Mouse (Mus musculus): ENCODE measurements around the gene Ttc37. TPM values are rescaled to one million over a fixed set of nuclear protein-coding genes. Genes with fewer than 3 reads are reported as not detected.

Gene Ttc37
- total and polyA plus RNA-seq, 3 experiments: 16.8 to 116 (median 20.3) TPM

- Histone ChIP-seq H3K9ac (ENCODE audit: control insufficient read depth, low read depth, low read length, poor library complexity, severe bottlenecking) (no peak overlapping the region), H3K9me3 (replicated peaks; ENCODE audit: insufficient read depth, low read length) (no peaks in the 10 kb centered on the region), H3K4me3 (ENCODE audit: control insufficient read depth in 1 of 2, insufficient read depth in 1 of 2, low read depth in 2 of 2, low read length in 2 of 2) (peak overlapping the region in 1 of 2 experiments; percentile 30; a peak in 1 of 4 replicates), H3K36me3 (ENCODE audit: control insufficient read depth in 1 of 2, insufficient read depth in 2 of 2, low read length in 2 of 2) (peaks cover 0 to 9% of the 10 kb centered on the region in 2 experiments; a peak in 2 of 4 replicates), H3K27me3 (ENCODE audit: control insufficient read depth in 1 of 2, insufficient read depth in 2 of 2, low read length in 2 of 2) (no peaks in the 10 kb centered on the region), H3K4me1 (ENCODE audit: control insufficient read depth in 1 of 2, insufficient read depth in 2 of 2, low read length in 2 of 2) (peaks cover 3 to 10% of the 10 kb centered on the region in 2 experiments; a peak in 3 of 4 replicates), H3K79me2 (ENCODE audit: control insufficient read depth, insufficient read depth, low read length, poor library complexity) (no peaks in the 10 kb centered on the region), H3K27ac (ENCODE audit: control insufficient read depth, low read depth, low read length) (no peak overlapping the region)
- TF ChIP-seq ZNF384 (IDR thresholded peaks at IDR 0.05; ENCODE audit: low read depth, low read length) (no peak), RCOR1 (IDR thresholded peaks at IDR 0.05; ENCODE audit: low read depth, low read length) (no peak), CHD2 (IDR thresholded peaks at IDR 0.05; ENCODE audit: low read length) (no peak), MAFK (IDR thresholded peaks at IDR 0.05; ENCODE audit: borderline replicate concordance, low read depth, low read length) (no peak), SIN3A (IDR thresholded peaks at IDR 0.05; ENCODE audit: low read length) (no peak), E2F4 (IDR thresholded peaks at IDR 0.05; ENCODE audit: borderline replicate concordance, low read depth, low read length) (no peak), BHLHE40 (IDR thresholded peaks at IDR 0.05; ENCODE audit: borderline replicate concordance, low read depth, low read length) (no peak), JUND (IDR thresholded peaks at IDR 0.05; ENCODE audit: low read depth, low read length) (no peak), KAT2A (conservative IDR thresholded peaks at IDR 0.05; ENCODE audit: low read depth, low read length) (no peak), USF1 (IDR thresholded peaks at IDR 0.05; ENCODE audit: low read depth, low read length) (no peak), MXI1 (IDR thresholded peaks at IDR 0.05; ENCODE audit: low read depth, low read length) (no peak), POLR2AphosphoS5 (IDR thresholded peaks at IDR 0.05; ENCODE audit: borderline replicate concordance, low read depth, low read length) (no peak), CHD1 (IDR thresholded peaks at IDR 0.05; ENCODE audit: low read depth, low read length) (no peak), MAZ (IDR thresholded peaks at IDR 0.05; ENCODE audit: low read depth, low read length) (no peak), MYC (IDR thresholded peaks at IDR 0.05; ENCODE audit: low read depth, low read length) (no peak), MEF2A (IDR thresholded peaks at IDR 0.05; ENCODE audit: extremely low read depth, insufficient replicate concordance, low read depth, low read length, poor library complexity, severe bottlenecking) (no peak), POLR2A (IDR thresholded peaks at IDR 0.05; ENCODE audit: control insufficient read depth in 1 of 2, insufficient read depth in 1 of 2, low read depth in 1 of 2, low read length in 2 of 2, poor library complexity in 1 of 2) (no peak), ZC3H11A (IDR thresholded peaks at IDR 0.05; ENCODE audit: low read depth, low read length) (no peak), SMC3 (IDR thresholded peaks at IDR 0.05; ENCODE audit: low read depth, low read length) (no peak), POLR2AphosphoS2 (IDR thresholded peaks at IDR 0.05; ENCODE audit: low read length) (no peak), TAL1 (IDR thresholded peaks at IDR 0.05; ENCODE audit: low read length) (peak; percentile 39), EP300 (IDR thresholded peaks at IDR 0.05; ENCODE audit: low read depth in 1 of 2, low read length in 2 of 2) (peak; percentile 25 to 41; a peak in 2 of 4 replicates), TCF12 (IDR thresholded peaks at IDR 0.05; ENCODE audit: low read depth, low read length) (peak; percentile 60; the same call in 1 of the 2 replicates), TBP (IDR thresholded peaks at IDR 0.05; ENCODE audit: low read depth, low read length) (no peak), GATA1 (IDR thresholded peaks at IDR 0.05; ENCODE audit: low read depth, low read length) (peak; percentile 37; the same call in 1 of the 2 replicates), HCFC1 (IDR thresholded peaks at IDR 0.05; ENCODE audit: low read depth, low read length) (no peak), CTCF (IDR thresholded peaks at IDR 0.05 in 2 of 3, conservative IDR thresholded peaks at IDR 0.05 in 1 of 3; ENCODE audit: control insufficient read depth in 1 of 3, insufficient read depth in 1 of 3, low read depth in 2 of 3, low read length in 3 of 3, poor library complexity in 1 of 3, severe bottlenecking in 1 of 3) (no peak), NELFE (IDR thresholded peaks at IDR 0.05; ENCODE audit: low read depth, low read length) (no peak), ELF1 (IDR thresholded peaks at IDR 0.05; ENCODE audit: low read depth, low read length) (no peak), MYB (IDR thresholded peaks at IDR 0.05; ENCODE audit: low read depth, low read length) (no peak), ETS1 (IDR thresholded peaks at IDR 0.05; ENCODE audit: low read depth, low read length) (no peak), MAX (IDR thresholded peaks at IDR 0.05; ENCODE audit: low read length) (no peak), GABPA (IDR thresholded peaks at IDR 0.05; ENCODE audit: low read depth, low read length) (no peak), ZMIZ1 (IDR thresholded peaks at IDR 0.05; ENCODE audit: low read depth, low read length) (no peak), NRF1 (IDR thresholded peaks at IDR 0.05; ENCODE audit: insufficient read depth, low read depth, low read length, poor library complexity, severe bottlenecking) (no peak)
- DNase-seq (ENCODE audit: low read depth, low spot score): peak; percentile 22
Observed at GRCm38 (mm10) chr13:76074323-76074722, 24.2 kb upstream of the Ttc37 start.

Measured in MEL (cell line).